Mouse (Mus musculus) neural tube, embryonic 13.5 days (tissue): ENCODE measurements around the gene Trappc10. TPM values are rescaled to one million over a fixed set of nuclear protein-coding genes. Genes with fewer than 3 reads are reported as not detected.
A peak's percentile ranks its signal among the peaks of the same experiment; 100 is the strongest.

Experiments used
- ATAC-seq: fragments of 200-750 bp; cut with Nextera tagmentation; 2 replicates; pipeline ENCODE4 v1.8.0; 2017; ENCODE audit warnings: low read depth, mild to moderate bottlenecking, moderate TSS enrichment, moderate library complexity
- H3K27ac ChIP-seq: fragments of 300-500 bp; sonication (generic); replicated peaks from 2 replicates; pipeline ENCODE4 v1.5.1; 2015; ENCODE audit warnings: moderate library complexity, mild to moderate bottlenecking, inconsistent platforms
- H3K27me3 ChIP-seq: fragments of 300-500 bp; sonication (generic); 2 replicates; pipeline ENCODE4 v1.6.1; 2015; ENCODE audit warnings: mild to moderate bottlenecking, inconsistent platforms
- H3K36me3 ChIP-seq: fragments of 300-500 bp; sonication (generic); 2 replicates; pipeline ENCODE4 v1.6.1; 2015; ENCODE audit warnings: mild to moderate bottlenecking, inconsistent platforms
- H3K4me1 ChIP-seq: fragments of 300-500 bp; sonication (generic); replicated peaks from 2 replicates; pipeline ENCODE4 v1.6.1; 2015; ENCODE audit warnings: inconsistent platforms
- H3K4me2 ChIP-seq: fragments of 300-500 bp; sonication (generic); 2 replicates; pipeline ENCODE4 v1.6.1; 2015; ENCODE audit warnings: inconsistent platforms, mild to moderate bottlenecking, moderate library complexity
- H3K4me3 ChIP-seq: fragments of 300-500 bp; sonication (generic); 2 replicates; pipeline ENCODE4 v1.5.1; 2015; ENCODE audit warnings: mild to moderate bottlenecking, inconsistent platforms
- H3K9ac ChIP-seq: fragments of 300-500 bp; sonication (generic); 2 replicates; pipeline ENCODE4 v1.6.1; 2015; ENCODE audit warnings: moderate library complexity, mild to moderate bottlenecking, inconsistent platforms
- H3K9me3 ChIP-seq: fragments of 300-500 bp; sonication (generic); 2 replicates; pipeline ENCODE4 v1.6.1; 2016; ENCODE audit warnings: inconsistent platforms
- WGBS: fragments of 180-500 bp; shearing (Covaris S2); methylation state at CpG from one replicate; pipeline ENCODE4 v1.1.7; 2015; 5-methylcytosine and 5-hydroxymethylcytosine counted together
- polyA plus RNA-seq: library from polyadenylated mRNA; unstranded; fragments of >200 nt; fragmentation: Nextera tagmentation; extraction: Ambion mirVana; gene quantifications from 2 replicates; pipeline ENCODE4 v1.2.1, GENCODE M21; 2015

Gene Trappc10
- polyA plus RNA-seq, 1 experiment from 2014 or later: 26.0 TPM

DNA sequence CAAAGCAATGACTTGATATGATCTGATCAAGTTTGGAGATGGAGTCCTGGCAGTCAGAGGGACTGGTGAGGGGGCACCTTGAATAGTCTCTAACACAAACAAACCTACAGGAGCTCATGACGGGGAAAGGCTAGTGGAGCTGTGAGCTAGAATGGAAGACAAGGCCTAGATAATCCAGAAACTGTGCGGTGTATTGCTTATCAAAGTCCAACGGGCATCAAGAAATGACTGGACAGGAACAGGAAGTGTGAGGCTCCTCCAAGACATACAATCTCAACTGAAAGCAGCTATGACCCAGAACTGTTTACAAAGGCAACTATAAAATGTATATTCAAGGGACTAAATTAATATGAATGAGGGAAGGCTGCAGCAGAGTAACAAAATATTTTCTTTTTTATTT, 2.8 kb upstream of the Trappc10 start:
- Histone ChIP-seq H3K4me2 (no peak overlapping the region), H3K4me1 (peaks cover 20% of the 10 kb centered on the region), H3K4me3 (no peak overlapping the region), H3K9me3 (no peaks in the 10 kb centered on the region), H3K27ac (no peak overlapping the region), H3K9ac (no peak overlapping the region), H3K36me3 (no peaks in the 10 kb centered on the region), H3K27me3 (no peaks in the 10 kb centered on the region)
- 89% methylated on average over 3 of the region's 3 CpGs for WGBS
- no peak for ATAC-seq

DNA sequence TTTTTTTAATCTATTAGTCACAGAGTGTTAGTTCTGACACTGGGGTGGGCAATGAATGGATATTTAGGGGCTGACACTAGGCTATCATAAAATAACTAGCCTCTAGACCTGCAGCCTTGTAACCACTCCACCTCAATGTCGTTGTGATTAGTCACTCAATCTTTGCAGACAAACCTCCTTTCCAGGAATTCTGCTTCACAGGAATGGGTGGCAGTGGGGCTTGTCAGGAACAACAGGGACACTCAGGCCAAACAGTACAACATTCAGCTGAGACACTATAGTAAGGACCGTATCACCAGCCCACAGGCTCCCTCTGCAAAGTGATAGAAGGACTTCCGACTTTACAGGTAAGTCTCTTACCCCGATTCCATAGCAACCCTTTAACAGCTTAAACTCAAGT, 2.3 kb upstream of the Trappc10 start:
- Histone ChIP-seq H3K27me3 (no peaks in the 10 kb centered on the region), H3K9me3 (no peaks in the 10 kb centered on the region), H3K4me1 (peaks cover 20% of the 10 kb centered on the region), H3K4me3 (no peak overlapping the region), H3K9ac (no peak overlapping the region), H3K4me2 (no peak overlapping the region), H3K27ac (no peak overlapping the region), H3K36me3 (no peaks in the 10 kb centered on the region)
- WGBS: 82% methylated on average over 4 of the region's 4 CpGs
- ATAC-seq: no peak

DNA sequence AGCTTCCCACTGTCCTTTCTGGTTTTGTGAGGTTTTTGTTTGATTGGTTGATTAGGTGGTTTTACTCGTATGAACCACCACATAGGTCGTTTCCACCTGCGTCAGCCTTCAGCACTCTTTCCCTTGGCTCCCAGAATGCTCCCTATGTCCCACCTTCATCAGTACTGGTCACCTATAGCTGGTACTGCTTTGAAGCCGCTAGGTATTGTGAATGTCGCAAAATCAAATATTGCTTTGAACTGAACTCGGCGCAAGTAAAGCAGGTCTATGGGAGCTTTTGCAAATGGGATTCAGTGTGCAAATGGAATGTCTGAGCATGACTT, 745 bp upstream of the Trappc10 start:
- ATAC-seq: peak; percentile 45
- H3K27me3 ChIP-seq: no peaks in the 10 kb centered on the region
- peak overlapping the region; percentile 89 for H3K27ac ChIP-seq
- H3K9me3 ChIP-seq: no peaks in the 10 kb centered on the region
- H3K4me1 ChIP-seq: peaks cover 20% of the 10 kb centered on the region
- WGBS: 18% methylated on average over 7 of the region's 7 CpGs
- H3K4me2 ChIP-seq: peak overlapping the region; percentile 93
- H3K4me3 ChIP-seq: peak overlapping the region; percentile 94
- H3K36me3 ChIP-seq: no peaks in the 10 kb centered on the region
- H3K9ac ChIP-seq: peak overlapping the region; percentile 85

DNA sequence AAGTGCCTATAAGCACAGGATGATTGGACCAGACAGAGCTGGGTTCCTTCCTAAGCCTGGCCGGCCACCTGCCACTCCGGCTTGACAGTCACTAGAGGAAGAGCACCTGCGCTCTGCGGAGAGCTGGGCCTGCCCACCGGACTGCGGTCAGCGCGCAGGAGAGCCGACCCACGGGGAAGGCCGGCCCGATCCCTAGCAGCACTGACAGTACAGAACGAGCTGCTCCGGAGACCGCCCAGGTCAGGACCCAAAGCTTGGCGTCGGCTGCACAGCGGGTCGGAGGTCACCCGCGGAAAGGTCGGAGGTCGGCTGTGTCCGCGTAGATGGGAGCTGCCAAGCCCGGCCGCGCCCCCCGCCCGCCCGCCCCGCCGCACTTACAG, 393 bp downstream of the Trappc10 start:
- no peaks in the 10 kb centered on the region for H3K9me3 ChIP-seq
- H3K4me1 ChIP-seq: peaks cover 20% of the 10 kb centered on the region
- ATAC-seq: peak; percentile 55
- no peaks in the 10 kb centered on the region for H3K27me3 ChIP-seq
- peak overlapping the region; percentile 93 for H3K4me2 ChIP-seq
- under 1% methylated on average over 26 of the region's 33 CpGs for WGBS
- H3K9ac ChIP-seq: peak overlapping the region; percentile 85
- H3K36me3 ChIP-seq: no peaks in the 10 kb centered on the region
- H3K27ac ChIP-seq: peak overlapping the region; percentile 89
- H3K4me3 ChIP-seq: peak overlapping the region; percentile 94

DNA sequence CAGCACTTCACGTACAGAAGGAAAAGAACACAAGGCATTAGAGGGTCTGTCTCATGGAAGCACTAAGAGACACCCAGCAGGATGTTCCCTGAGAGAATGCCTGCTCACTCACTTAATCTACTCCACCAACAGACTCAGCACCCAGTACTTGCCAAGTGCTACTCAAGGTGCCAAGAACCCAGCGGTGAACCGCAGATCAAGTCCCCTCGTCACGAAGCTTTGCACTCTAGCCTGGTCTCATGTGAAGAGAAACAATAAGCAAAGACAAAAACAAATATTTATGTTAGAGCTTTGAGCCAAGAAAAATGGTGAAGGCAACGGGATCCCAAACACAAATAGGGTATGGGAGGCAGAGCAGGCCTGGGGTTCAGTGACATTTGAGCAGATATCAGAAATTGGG, 5.5 kb downstream of the Trappc10 start:
- peaks cover 28% of the 10 kb centered on the region for H3K4me1 ChIP-seq
- no peak overlapping the region for H3K27ac ChIP-seq
- no peaks in the 10 kb centered on the region for H3K27me3 ChIP-seq
- ATAC-seq: no peak
- H3K9ac ChIP-seq: no peak overlapping the region
- 90% methylated on average over 6 of the region's 6 CpGs for WGBS
- H3K4me2 ChIP-seq: no peak overlapping the region
- H3K9me3 ChIP-seq: no peaks in the 10 kb centered on the region
- peaks cover 4% of the 10 kb centered on the region; the same call in 1 of the 2 replicates for H3K36me3 ChIP-seq
- H3K4me3 ChIP-seq: no peak overlapping the region

DNA sequence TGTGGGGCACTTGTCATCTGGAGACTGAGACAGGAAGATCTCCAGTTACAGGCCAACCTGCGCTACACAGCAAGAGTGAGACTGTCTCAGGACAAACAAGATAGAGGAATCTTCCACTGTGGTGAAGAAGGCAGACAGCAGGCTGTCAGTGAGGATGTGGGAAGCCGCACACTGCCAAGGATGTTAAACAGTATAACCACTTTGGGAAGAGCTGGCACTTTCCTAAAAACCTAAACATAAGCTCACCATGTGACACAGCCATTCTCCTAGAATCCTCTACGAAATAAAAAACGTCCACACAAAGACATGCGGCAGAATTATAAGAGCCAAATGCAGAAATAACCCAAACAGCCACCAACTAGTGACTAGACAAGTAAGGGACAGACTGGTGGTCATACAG, 6.1 kb downstream of the Trappc10 start:
- peaks cover 22% of the 10 kb centered on the region for H3K4me1 ChIP-seq
- WGBS: 94% methylated on average over 5 of the region's 5 CpGs

GRCm38 (mm10) chr10:78237809-78238208, 6.6 kb downstream of the Trappc10 start:
- Histone ChIP-seq H3K27me3 (no peaks in the 10 kb centered on the region), H3K36me3 (peaks cover 4% of the 10 kb centered on the region; the same call in 1 of the 2 replicates), H3K9ac (no peak overlapping the region), H3K4me1 (peaks cover 17% of the 10 kb centered on the region), H3K9me3 (no peaks in the 10 kb centered on the region), H3K4me2 (no peak overlapping the region), H3K27ac (no peak overlapping the region), H3K4me3 (no peak overlapping the region)
- ATAC-seq: no peak
- whole genome bisulfite sequencing: 90% methylated on average over 6 of the region's 6 CpGs

More for the DNA sequence above, 6.1 kb downstream of the Trappc10 start:
- no peaks in the 10 kb centered on the region for H3K27me3 ChIP-seq
- no peaks in the 10 kb centered on the region for H3K9me3 ChIP-seq
- H3K27ac ChIP-seq: no peak overlapping the region
- H3K9ac ChIP-seq: no peak overlapping the region
- no peak overlapping the region for H3K4me2 ChIP-seq
- peaks cover 4% of the 10 kb centered on the region; the same call in 1 of the 2 replicates for H3K36me3 ChIP-seq
- ATAC-seq: no peak
- H3K4me3 ChIP-seq: no peak overlapping the region

DNA sequence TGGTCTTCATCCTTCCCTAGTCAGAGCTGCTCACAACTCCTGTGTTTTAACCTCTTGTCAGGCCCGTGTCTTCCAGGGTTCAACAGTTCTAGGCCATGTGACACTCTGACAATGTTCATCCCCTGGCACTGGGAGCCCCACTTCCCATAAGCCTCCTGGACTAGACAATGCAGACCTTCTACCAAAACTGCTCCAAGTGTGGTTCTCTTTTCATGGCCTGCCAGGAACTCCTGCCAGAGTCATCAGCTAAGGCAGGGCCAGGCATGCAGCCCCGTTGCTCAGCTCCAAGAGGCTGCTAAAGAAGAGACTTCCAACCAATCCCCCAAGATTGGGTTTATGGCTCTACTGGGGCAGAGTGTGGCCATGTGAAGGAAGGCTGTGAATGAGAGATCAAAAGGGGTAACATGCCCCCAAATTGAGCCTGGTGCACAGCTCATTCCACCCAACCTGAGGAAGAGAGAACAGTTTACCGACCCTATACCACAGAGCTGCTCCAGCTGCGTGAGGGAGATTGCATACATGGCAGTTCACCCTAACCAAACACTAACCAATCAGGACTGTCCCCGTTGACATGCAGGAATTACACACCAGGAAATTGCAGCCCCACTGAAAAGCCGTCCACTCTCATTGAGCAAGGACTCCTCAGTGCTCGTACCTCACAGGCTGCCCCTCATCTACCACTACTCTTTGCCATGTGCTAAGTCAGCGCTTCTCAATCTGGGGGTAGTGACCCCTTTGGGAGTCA, 7.4 kb downstream of the Trappc10 start:
- H3K27ac ChIP-seq: no peak overlapping the region
- no peaks in the 10 kb centered on the region for H3K9me3 ChIP-seq
- peaks cover 4% of the 10 kb centered on the region; the same call in 1 of the 2 replicates for H3K36me3 ChIP-seq
- WGBS: 68% methylated on average over 8 of the region's 8 CpGs
- H3K4me2 ChIP-seq: no peak overlapping the region
- H3K4me3 ChIP-seq: no peak overlapping the region
- H3K9ac ChIP-seq: no peak overlapping the region
- no peak for ATAC-seq
- H3K27me3 ChIP-seq: no peaks in the 10 kb centered on the region
- H3K4me1 ChIP-seq: peaks cover 16% of the 10 kb centered on the region

DNA sequence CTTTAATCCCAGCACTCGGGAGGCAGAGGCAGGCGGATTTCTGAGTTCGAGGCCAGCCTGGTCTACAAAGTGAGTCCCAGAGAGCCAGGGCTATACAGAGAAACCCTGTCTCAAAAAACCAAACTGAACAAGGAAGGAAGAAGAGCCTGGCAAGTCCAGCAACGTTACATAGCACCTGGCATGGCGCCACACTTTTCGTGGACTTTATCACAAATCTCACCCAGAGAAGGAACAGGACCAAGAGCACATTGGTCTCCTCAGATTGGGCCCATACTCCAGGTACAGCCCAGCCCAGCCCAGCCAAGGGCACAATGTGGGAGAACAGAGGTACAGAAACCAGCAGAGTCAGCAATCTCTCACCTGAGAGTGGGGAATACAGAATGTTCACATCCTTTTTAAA, 10.7 kb downstream of the Trappc10 start:
- Histone ChIP-seq H3K4me2 (no peak overlapping the region), H3K27ac (no peak overlapping the region), H3K27me3 (no peaks in the 10 kb centered on the region), H3K9ac (no peak overlapping the region), H3K36me3 (peaks cover 25% of the 10 kb centered on the region), H3K4me3 (no peak overlapping the region), H3K9me3 (no peaks in the 10 kb centered on the region), H3K4me1 (peaks cover 16% of the 10 kb centered on the region)
- ATAC-seq: no peak
- 94% methylated on average over 6 of the region's 6 CpGs for WGBS

DNA sequence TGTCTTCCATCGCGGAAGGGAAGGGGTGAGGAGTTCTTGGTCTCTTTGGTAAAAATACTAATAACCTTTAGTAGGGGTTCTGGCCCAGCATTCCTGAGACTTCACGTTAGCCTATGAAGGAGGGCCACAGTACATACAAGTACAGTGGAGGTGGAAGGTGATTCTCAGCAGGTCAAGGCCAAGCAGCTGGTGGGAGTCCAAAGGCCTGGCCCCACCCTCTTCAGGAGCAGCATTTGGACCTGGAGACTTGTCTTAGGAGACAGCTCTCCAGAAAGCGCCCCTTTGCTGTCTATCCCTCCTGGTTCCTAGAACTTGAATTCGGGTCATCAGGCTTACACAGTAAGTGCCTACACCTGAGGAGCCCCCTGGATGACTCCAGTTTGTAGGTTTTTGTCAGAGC, 11.3 kb downstream of the Trappc10 start:
- no peak for ATAC-seq
- Histone ChIP-seq H3K9ac (no peak overlapping the region), H3K27me3 (no peaks in the 10 kb centered on the region), H3K27ac (no peak overlapping the region), H3K9me3 (no peaks in the 10 kb centered on the region), H3K4me1 (peaks cover 16% of the 10 kb centered on the region), H3K36me3 (peaks cover 28% of the 10 kb centered on the region), H3K4me2 (no peak overlapping the region), H3K4me3 (no peak overlapping the region)
- WGBS: 94% methylated on average over 5 of the region's 5 CpGs

DNA sequence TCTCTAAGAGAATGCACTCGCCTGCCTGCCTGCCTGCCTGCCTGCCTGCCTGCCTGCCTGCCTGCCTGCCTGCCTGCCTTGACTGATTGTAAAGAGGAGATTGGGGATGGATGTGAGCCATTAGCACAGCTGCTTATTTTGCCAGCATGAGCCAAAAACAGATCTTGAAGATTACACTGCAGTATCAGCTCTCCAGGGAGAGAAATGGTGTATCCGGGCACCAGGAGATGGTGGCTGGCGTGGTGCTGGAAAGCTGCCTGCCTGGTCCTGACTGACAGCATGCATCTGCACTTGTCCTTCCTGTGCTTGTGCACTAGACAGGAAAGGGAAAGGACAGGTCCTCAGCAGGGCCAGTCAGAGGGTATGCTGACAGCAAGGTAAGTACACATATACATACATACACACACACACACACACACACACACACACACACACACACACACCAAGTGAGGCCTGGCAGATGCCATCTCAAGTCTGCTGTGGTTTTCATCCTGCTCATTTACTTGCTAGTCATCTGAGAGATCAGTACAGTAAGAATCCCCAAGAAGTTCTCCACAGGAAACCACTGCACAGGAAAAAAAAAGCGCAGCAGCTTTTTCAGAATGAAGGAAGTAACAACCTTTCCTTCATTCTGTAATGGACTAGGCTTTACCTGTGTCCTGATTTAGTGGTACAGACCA, 12.0 kb downstream of the Trappc10 start:
- Histone ChIP-seq H3K27me3 (no peaks in the 10 kb centered on the region), H3K36me3 (peaks cover 32% of the 10 kb centered on the region), H3K9ac (no peak overlapping the region), H3K27ac (no peak overlapping the region), H3K4me1 (peaks cover 15% of the 10 kb centered on the region), H3K4me2 (no peak overlapping the region), H3K9me3 (no peaks in the 10 kb centered on the region), H3K4me3 (no peak overlapping the region)
- ATAC-seq: no peak
- WGBS: 83% methylated on average over 4 of the region's 4 CpGs

DNA sequence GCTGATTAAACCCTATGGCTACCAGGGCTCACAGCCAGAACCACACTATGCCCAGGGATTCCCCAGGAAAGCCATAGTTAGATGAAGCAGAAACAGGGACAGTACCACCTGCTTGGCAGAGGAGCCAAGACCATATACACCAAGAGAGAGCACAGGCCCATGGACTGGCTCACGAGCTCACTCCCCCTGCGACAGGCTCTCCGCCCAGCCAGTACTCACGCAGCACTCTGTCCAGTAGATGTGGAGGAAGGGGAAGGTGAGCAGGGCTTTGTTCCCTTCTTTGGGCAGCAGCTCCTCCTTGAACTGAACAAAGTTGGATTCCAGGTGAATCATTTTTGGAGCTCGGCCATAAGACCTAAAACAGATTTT, 15.9 kb downstream of the Trappc10 start:
- no peak overlapping the region for H3K27ac ChIP-seq
- peaks cover 50% of the 10 kb centered on the region for H3K36me3 ChIP-seq
- ATAC-seq: no peak
- H3K4me1 ChIP-seq: no peaks in the 10 kb centered on the region; the same call in 1 of the 2 replicates
- no peaks in the 10 kb centered on the region for H3K27me3 ChIP-seq
- WGBS: 89% methylated on average over 5 of the region's 5 CpGs
- H3K9ac ChIP-seq: no peak overlapping the region
- H3K4me2 ChIP-seq: no peak overlapping the region
- H3K4me3 ChIP-seq: no peak overlapping the region
- H3K9me3 ChIP-seq: no peaks in the 10 kb centered on the region
